Mouse (Mus musculus) bone marrow, adult 2 months (tissue): Measurements from ENCODE around the gene Zkscan4. TPM values are rescaled to one million over a fixed set of nuclear protein-coding genes. Genes with fewer than 3 reads are reported as not detected.
"Not testable (repeated sequence)": the region's sequence is repeated elsewhere in the genome, so short reads cannot be mapped to it uniquely, and the experiment has no call there.

ENCODE experiments used
- H3K27ac ChIP-seq: fragments of 200-500 bp; 2 replicates; pipeline ENCODE4 v1.5.1; 2012; ENCODE audit warnings: low read depth, mild to moderate bottlenecking, control low read depth, inconsistent platforms, low read length; ENCODE audit not compliant: control insufficient read depth, poor library complexity, insufficient read depth
- H3K4me1 ChIP-seq: fragments of 200-500 bp; 2 replicates; pipeline ENCODE4 v1.6.1; 2011; ENCODE audit warnings: low read length; ENCODE audit not compliant: control insufficient read depth, insufficient read depth
- H3K4me3 ChIP-seq: fragments of 200-500 bp; replicated peaks from 2 replicates; pipeline ENCODE3; 2011; ENCODE audit warnings: mild to moderate bottlenecking, low read depth, low read length, control low read depth; ENCODE audit not compliant: control insufficient read depth
- CTCF ChIP-seq: fragments of 200-500 bp; IDR thresholded peaks from 2 replicates; pipeline ENCODE4 v1.5.1; 2011; ENCODE audit warnings: low read length, control low read depth; ENCODE audit not compliant: control insufficient read depth, insufficient read depth
- POLR2A ChIP-seq: fragments of 200-500 bp; IDR thresholded peaks from 2 replicates; pipeline ENCODE4 v1.6.1; 2011; ENCODE audit warnings: low read depth, mild to moderate bottlenecking, control low read depth, low read length, borderline replicate concordance; ENCODE audit not compliant: control insufficient read depth
- WGBS: fragments of 180-500 bp; shearing (Covaris S2); methylation state at CpG from one replicate; pipeline ENCODE4 v1.1.7; 2018; 5-methylcytosine and 5-hydroxymethylcytosine counted together
- polyA plus RNA-seq: library from polyadenylated mRNA; stranded (reverse); fragments of >200 nt; gene quantifications from 2 replicates; pipeline ENCODE4 v1.2.4, GENCODE M21; 2011; ENCODE audit warnings: low replicate concordance; ENCODE audit not compliant: missing spikeins, insufficient read depth, insufficient read length

Zkscan4 gene
- polyA plus RNA-seq, result not detected in 2 replicates

DNA sequence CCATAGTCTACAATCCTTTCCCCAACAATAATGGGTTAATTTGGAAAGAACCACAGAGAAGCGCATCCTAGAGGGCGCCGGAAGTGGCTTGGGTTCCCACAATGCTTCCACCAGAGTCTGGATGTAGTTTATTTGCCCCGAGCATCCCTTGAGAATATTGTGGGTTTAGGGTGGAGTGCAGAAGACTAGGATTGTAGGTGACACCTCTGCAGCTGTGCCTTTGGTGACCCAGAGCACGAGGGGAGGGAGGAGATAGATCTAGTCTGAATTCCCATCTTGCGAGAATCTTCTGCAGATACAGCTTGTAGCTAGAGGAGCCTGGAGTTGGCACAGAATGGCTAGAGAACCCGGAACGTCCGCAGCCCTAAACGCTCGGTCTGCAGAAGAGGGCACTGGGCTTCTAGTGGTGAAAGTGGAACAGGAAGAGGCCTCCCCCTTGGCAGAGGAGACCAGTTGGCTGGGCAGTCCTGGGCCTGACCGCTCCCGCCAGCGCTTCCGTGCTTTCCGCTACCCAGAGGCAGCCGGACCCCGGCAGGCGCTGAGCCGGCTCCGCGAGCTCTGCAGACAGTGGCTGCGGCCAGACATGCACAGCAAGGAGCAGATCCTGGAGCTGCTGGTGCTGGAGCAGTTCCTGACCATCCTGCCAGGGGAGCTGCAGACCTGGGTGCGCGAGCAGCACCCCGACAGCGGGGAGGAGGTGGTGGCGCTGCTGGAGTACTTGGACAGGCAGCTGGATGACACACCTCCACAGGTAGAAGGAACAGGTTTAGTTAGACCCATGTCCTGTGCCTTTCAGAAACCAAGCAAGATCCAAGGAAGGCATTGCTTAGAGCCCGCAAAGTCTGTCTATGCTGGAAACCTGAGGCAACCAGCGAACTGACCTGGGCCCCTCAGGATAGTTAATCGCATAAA is at the start of gene Zkscan4, which contains the start of gene Gm10065:
Gene Zkscan4, plus strand, starts transcription at position 149 of the 912 bp plus-strand sequence.
Gene Gm10065, minus strand, starts transcription at position 683 of the 912 bp plus-strand sequence.
- WGBS, result 4% methylated on average over 31 of the region's 31 CpGs
- H3K27ac ChIP-seq, H3K4me1 ChIP-seq: not testable (repeated sequence)
- H3K4me3 ChIP-seq, result peak within 1 kb of the TSS; percentile 68

DNA sequence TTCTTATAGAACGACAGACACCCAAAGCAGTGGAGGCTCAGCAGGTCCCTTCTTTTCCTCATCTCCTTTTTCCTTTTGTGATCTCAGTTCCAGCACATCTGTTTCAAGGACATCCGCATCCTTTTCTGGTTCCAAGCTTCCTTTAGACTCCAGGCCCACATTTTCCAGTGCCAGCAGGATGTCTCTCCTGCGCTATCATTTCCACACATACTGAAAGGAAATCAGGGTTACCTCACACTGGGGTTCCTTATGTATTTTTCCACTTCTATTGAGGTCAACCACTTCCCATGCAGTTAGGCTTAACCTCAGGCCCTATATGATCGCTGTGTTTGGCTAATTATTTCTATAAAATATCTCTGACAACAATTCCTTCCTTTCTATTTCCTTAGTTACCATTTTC is 43.2 kb upstream of the Zkscan4 start:
- no peak overlapping the region for H3K27ac ChIP-seq
- H3K4me1 ChIP-seq, result no peaks in the 10 kb centered on the region; the same call in 1 of the 2 replicates
- H3K4me3 ChIP-seq, result no peak overlapping the region
- TF ChIP-seq CTCF (no peak), POLR2A (no peak)
- WGBS, result 60% methylated on average over 4 of the region's 4 CpGs

DNA sequence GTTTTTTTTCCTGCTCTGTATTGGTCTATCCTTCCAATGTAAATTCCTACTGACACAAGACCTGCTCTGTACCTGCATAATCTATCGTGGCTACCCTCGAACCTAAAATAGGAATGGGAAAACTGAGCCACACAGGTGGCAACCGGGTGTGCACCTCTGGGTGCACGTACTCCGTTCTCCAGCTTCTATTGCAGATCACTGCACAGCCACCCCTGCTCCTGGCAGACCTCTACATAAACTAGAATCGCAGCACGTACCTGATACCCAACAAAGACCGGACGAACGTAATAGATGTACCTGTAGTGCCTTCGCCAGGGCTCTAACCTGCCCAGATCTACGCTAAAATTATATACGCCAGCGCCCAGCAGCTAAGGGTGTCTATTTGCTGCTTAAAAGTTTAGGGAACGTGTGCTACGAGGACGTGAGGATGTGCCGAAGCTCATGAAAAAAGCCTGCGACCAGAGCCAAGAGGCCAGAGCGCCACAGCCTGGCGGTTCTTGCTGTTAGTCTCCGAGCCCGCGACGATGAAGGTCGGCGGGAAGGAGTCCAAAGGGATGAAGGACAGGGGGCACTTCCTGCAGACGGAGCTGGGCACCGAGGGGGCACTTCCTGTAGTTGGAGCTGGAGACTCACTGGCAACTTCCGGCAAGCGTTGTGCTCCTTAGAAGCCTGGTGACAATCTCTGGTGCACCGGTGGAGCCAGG is 38.1 kb upstream of the Zkscan4 start, which contains the start of gene Pgbd1:
Gene Pgbd1, minus strand, starts transcription at position 556 of the 704 bp plus-strand sequence.
- Histone ChIP-seq H3K4me1 (no peaks in the 10 kb centered on the region; the same call in 1 of the 2 replicates), H3K4me3 (peak within 1 kb of the TSS; percentile 73), H3K27ac (no peak within 1 kb of the TSS; the same call in 1 of the 2 replicates)
- WGBS, result under 1% methylated on average over 32 of the region's 32 CpGs
- TF ChIP-seq POLR2A, result peak; percentile 15; the same call in 1 of the 2 replicates
- no peak for TF ChIP-seq CTCF

DNA sequence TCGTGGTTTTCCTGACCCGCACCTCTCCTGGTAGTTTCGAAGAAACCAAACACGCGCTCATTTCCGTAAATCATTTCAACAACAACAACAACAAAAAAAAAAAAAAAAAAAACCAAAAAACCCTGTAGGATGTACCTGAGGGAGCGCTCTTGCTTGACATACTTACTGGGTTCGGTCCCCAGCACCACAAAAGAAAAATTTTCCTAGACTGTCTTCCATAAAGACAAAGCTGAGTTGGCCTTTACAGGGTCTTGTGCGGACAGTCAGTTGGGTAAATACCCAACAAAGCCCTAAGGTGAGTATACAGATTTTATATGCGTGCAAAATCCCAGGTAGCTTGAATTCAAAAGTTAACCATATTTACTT is 37.5 kb upstream of the Zkscan4 start:
- TF ChIP-seq POLR2A, result no peak
- TF ChIP-seq CTCF, result no peak
- Histone ChIP-seq H3K4me1 (no peaks in the 10 kb centered on the region; the same call in 1 of the 2 replicates), H3K27ac (no peak overlapping the region; the same call in 1 of the 2 replicates), H3K4me3 (peak overlapping the region; percentile 73)
- WGBS, result 30% methylated on average over 10 of the region's 10 CpGs

DNA sequence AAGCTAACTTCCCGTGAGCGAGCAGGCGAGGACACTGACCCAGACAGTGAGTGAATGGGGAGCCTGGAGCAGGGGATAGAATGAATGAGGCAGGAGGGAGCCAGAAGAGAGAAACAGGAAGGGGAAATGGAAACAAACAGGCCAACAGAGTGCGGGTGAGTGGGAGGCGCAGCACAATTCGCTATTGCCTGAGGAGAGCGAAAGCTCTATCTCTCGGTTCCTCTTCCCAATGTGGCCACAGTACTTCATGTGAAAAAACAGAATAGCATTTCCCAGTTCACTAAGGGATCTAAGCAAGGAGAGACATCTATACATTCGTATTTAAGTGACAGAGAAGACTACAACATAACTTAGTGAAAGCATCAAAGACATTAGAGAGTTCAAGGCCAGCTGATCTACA is 31.9 kb upstream of the Zkscan4 start:
- Histone ChIP-seq H3K4me3 (no peak overlapping the region), H3K27ac (no peak overlapping the region), H3K4me1 (no peaks in the 10 kb centered on the region)
- 78% methylated on average over 9 of the region's 9 CpGs for WGBS
- TF ChIP-seq POLR2A, result no peak

DNA sequence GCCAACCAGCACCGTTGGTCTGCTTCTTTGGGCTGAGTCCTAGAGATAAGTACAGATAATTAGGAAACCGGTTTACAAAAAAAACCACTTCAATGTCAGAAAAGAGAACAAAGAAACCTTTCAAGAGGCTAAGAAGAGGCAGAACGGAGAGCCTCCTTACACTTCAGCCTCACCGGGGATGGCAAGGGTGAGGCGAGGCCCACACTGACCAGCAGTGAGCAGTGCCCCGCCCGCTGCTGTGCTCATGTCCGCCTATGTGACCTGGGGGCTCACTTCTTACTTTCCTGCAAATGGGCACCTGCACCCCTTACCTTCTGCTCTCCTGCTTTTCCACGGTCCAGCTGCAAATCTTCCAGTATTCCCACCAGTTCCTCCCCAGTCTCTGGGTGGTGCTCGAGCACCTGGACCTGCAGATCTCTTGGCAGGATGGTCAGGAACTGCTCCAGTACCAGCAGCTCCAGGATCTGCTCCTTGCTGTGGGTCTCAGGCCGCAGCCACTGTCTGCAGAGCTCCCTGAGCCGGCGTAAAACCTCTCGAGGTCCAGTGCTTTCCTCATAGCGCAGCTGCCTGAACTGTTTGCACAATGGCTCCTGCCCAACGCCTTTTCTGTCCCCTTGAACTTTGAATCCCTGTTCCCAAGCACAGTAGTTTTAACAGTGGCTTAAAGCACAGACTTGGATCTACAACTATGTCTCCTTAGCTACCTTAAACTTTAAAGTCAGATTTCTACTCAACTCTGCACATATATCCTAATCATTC is 30.7 kb upstream of the Zkscan4 start:
- no peak for TF ChIP-seq POLR2A
- no peak for TF ChIP-seq CTCF
- Histone ChIP-seq H3K27ac (no peak overlapping the region), H3K4me3 (no peak overlapping the region)

DNA sequence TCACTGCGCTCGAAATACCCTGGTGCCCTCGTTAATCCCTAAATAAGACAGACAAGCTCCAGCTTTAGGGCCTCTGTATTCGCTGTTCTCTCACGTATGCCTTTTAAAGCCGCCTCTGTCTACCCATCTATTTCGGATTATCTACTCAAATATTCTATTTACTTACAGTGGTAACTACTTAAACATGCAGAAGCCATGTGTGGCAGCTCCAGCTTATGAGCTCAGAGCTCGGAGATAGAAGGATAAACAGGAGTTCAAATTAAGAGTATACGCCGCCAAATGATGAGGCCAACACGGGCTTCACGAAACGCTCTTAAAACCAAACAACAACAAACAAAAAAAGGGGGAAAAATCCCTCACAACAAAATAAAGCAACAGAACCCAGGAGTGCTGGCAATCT is 25.7 kb upstream of the Zkscan4 start:
- TF ChIP-seq POLR2A (no peak), CTCF (no peak)
- 2% methylated on average over 13 of the region's 13 CpGs for WGBS
- H3K27ac ChIP-seq, result no peak overlapping the region
- no peaks in the 10 kb centered on the region for H3K4me1 ChIP-seq
- peak overlapping the region; percentile 86 for H3K4me3 ChIP-seq

More for the DNA sequence above, 30.7 kb upstream of the Zkscan4 start:
- 82% methylated on average over 16 of the region's 16 CpGs for WGBS
- H3K4me1 ChIP-seq, result no peaks in the 10 kb centered on the region

DNA sequence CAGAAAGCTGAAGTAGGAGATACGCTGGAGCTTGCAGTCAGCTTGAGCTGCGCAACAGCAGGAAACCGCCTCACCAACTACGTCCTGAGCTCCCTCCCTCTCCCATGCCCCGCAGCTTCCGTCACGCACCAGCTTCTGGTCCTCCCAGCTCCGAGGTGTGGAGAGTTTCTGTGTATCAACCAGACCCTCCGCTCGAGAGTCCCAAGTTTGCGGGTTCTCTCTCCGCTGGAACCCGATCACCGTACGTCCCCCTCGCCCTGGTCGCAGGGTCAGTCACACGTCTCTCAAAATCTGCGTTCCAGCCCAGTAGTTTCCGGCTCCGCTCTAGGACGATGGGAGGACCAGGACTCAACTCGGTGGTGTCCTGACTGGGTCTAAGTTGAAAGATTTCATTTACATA is 25.3 kb upstream of the Zkscan4 start, which contains the start of gene Zscan26:
Gene Zscan26, minus strand, starts transcription at position 282 of the 400 bp plus-strand sequence.
- under 1% methylated on average over 23 of the region's 23 CpGs for WGBS
- Histone ChIP-seq H3K4me3 (peak within 1 kb of the TSS; percentile 86), H3K4me1 (no peaks in the 10 kb centered on the region), H3K27ac (no peak within 1 kb of the TSS)
- TF ChIP-seq POLR2A, result peak; percentile 54; the same call in 1 of the 2 replicates
- TF ChIP-seq CTCF, result no peak
